Mouse (Mus musculus) heart, embryonic 16.5 days (tissue): ENCODE data around the gene Rbp1. TPM values are rescaled to one million over a fixed set of nuclear protein-coding genes. Genes with fewer than 3 reads are reported as not detected.

Experiments
- ATAC-seq: fragments of 200-750 bp; cut with Nextera tagmentation; replicated peaks from 2 replicates; pipeline ENCODE4 v1.8.0; 2017; ENCODE audit warnings: moderate number of reproducible peaks; ENCODE audit not compliant: insufficient read depth, low FRiP score; ENCODE audit errors: extremely low read depth
- H3K27ac ChIP-seq: fragments of 300-500 bp; sonication (generic); 2 replicates; pipeline ENCODE4 v1.5.1; 2014; ENCODE audit warnings: mild to moderate bottlenecking, low read length, control low read depth, moderate library complexity
- H3K27me3 ChIP-seq: fragments of 300-500 bp; sonication (generic); 2 replicates; pipeline ENCODE4 v1.6.1; 2014; ENCODE audit warnings: low read length, mixed read lengths; ENCODE audit not compliant: control insufficient read depth, insufficient read depth
- H3K36me3 ChIP-seq: fragments of 300-500 bp; sonication (generic); 2 replicates; pipeline ENCODE4 v1.6.1; 2014; ENCODE audit not compliant: control insufficient read depth, insufficient read depth
- H3K4me1 ChIP-seq: fragments of 300-500 bp; sonication (generic); 2 replicates; pipeline ENCODE4 v1.6.1; 2014; ENCODE audit warnings: low read length, mixed read lengths; ENCODE audit not compliant: control insufficient read depth, insufficient read depth
- H3K4me2 ChIP-seq: fragments of 300-500 bp; sonication (generic); 2 replicates; pipeline ENCODE4 v1.6.1; 2014; ENCODE audit warnings: low read depth, mild to moderate bottlenecking, control low read depth, low read length
- H3K4me3 ChIP-seq: fragments of 300-500 bp; sonication (generic); 2 replicates; pipeline ENCODE4 v1.5.1; 2014; ENCODE audit warnings: mild to moderate bottlenecking, control low read depth, low read length
- H3K9ac ChIP-seq: fragments of 300-500 bp; sonication (generic); 2 replicates; pipeline ENCODE4 v1.6.1; 2014; ENCODE audit warnings: low read length, control low read depth
- H3K9me3 ChIP-seq: fragments of 300-500 bp; sonication (generic); replicated peaks from 2 replicates; pipeline ENCODE4 v1.6.1; 2016; ENCODE audit warnings: low read length; ENCODE audit not compliant: control insufficient read depth
- WGBS: fragments of 180-500 bp; shearing (Covaris S2); extraction: QIAGEN DNeasy Blood & Tissue Kit; methylation state at CpG from one replicate; pipeline ENCODE4 v1.1.7; 2014; 5-methylcytosine and 5-hydroxymethylcytosine counted together
- polyA plus RNA-seq: library from polyadenylated mRNA; unstranded; fragments of >200 nt; fragmentation: Nextera tagmentation; extraction: Ambion mirVana; gene quantifications from 2 replicates; pipeline ENCODE4 v1.2.1, GENCODE M21; 2015

Gene Rbp1
- polyA plus RNA-seq, 1 experiment from 2014 or later = 40.9 TPM

- H3K9me3 ChIP-seq = no peaks in the 10 kb centered on the region
- H3K27ac ChIP-seq = peak overlapping the region; percentile 48; the same call in 1 of the 2 replicates
- no peak for ATAC-seq
- WGBS = 46% methylated on average over 3 of the region's 3 CpGs
- no peak overlapping the region for H3K9ac ChIP-seq
- H3K4me2 ChIP-seq = no peak overlapping the region
- peaks cover 11% of the 10 kb centered on the region for H3K4me1 ChIP-seq
- H3K36me3 ChIP-seq = no peaks in the 10 kb centered on the region
- no peaks in the 10 kb centered on the region; the same call in 1 of the 2 replicates for H3K27me3 ChIP-seq
- H3K4me3 ChIP-seq = no peak overlapping the region
These were observed 7.8 kb downstream of the Rbp1 start for GRCm38 (mm10) chr9:98430528-98430927.

GRCm38 (mm10) chr9:98433021-98433420, 10.3 kb downstream of the Rbp1 start:
- Histone ChIP-seq H3K4me3 (no peak overlapping the region), H3K4me1 (peaks cover 11% of the 10 kb centered on the region), H3K27ac (no peak overlapping the region), H3K9ac (no peak overlapping the region; the same call in 1 of the 2 replicates), H3K27me3 (no peaks in the 10 kb centered on the region), H3K9me3 (no peaks in the 10 kb centered on the region), H3K36me3 (no peaks in the 10 kb centered on the region), H3K4me2 (no peak overlapping the region)
- WGBS = 52% methylated on average over 2 of the region's 2 CpGs
- ATAC-seq = no peak

GRCm38 (mm10) chr9:98433956-98434588, 11.3 kb downstream of the Rbp1 start:
- H3K4me2 ChIP-seq = no peak overlapping the region
- H3K9me3 ChIP-seq = no peaks in the 10 kb centered on the region
- 0 out of 2 replicates have a peak overlapping the region, but pooled peaks have one; percentile 40 for H3K27ac ChIP-seq
- no peaks in the 10 kb centered on the region for H3K27me3 ChIP-seq
- H3K4me3 ChIP-seq = no peak overlapping the region
- ATAC-seq = no peak
- 33% methylated on average over 4 of the region's 4 CpGs for WGBS
- H3K9ac ChIP-seq = no peak overlapping the region
- peaks cover 7% of the 10 kb centered on the region for H3K4me1 ChIP-seq
- H3K36me3 ChIP-seq = no peaks in the 10 kb centered on the region

- WGBS = 71% methylated on average over 4 of the region's 4 CpGs
- no peak overlapping the region for H3K27ac ChIP-seq
- no peaks in the 10 kb centered on the region for H3K36me3 ChIP-seq
- H3K9ac ChIP-seq = no peak overlapping the region
- H3K4me1 ChIP-seq = no peaks in the 10 kb centered on the region
- H3K4me3 ChIP-seq = no peak overlapping the region
- no peak overlapping the region for H3K4me2 ChIP-seq
- H3K9me3 ChIP-seq = no peaks in the 10 kb centered on the region
- ATAC-seq = no peak
- no peaks in the 10 kb centered on the region for H3K27me3 ChIP-seq
These were observed 15.1 kb downstream of the Rbp1 start for GRCm38 (mm10) chr9:98437819-98438218.

- Histone ChIP-seq H3K27ac (no peak overlapping the region), H3K4me1 (no peaks in the 10 kb centered on the region), H3K4me3 (no peak overlapping the region), H3K27me3 (no peaks in the 10 kb centered on the region), H3K4me2 (no peak overlapping the region), H3K9ac (no peak overlapping the region), H3K9me3 (no peaks in the 10 kb centered on the region), H3K36me3 (no peaks in the 10 kb centered on the region)
- WGBS = 63% methylated on average over 3 of the region's 3 CpGs
- ATAC-seq = no peak
These were observed 16.3 kb downstream of the Rbp1 start for GRCm38 (mm10) chr9:98439091-98439490.

GRCm38 (mm10) chr9:98442638-98443037, 19.9 kb downstream of the Rbp1 start:
- 43% methylated on average over 5 of the region's 5 CpGs for whole genome bisulfite sequencing
- ATAC-seq = no peak
- Histone ChIP-seq H3K36me3 (peaks cover 4% of the 10 kb centered on the region; the same call in 1 of the 2 replicates), H3K4me2 (no peak overlapping the region), H3K9me3 (no peaks in the 10 kb centered on the region), H3K27ac (no peak overlapping the region), H3K27me3 (no peaks in the 10 kb centered on the region), H3K4me3 (no peak overlapping the region), H3K4me1 (no peaks in the 10 kb centered on the region), H3K9ac (no peak overlapping the region)

GRCm38 (mm10) chr9:98445359-98446149, 22.8 kb downstream of the Rbp1 start:
- ATAC-seq = no peak
- Histone ChIP-seq H3K9ac (no peak overlapping the region), H3K9me3 (no peaks in the 10 kb centered on the region), H3K4me3 (no peak overlapping the region), H3K4me1 (no peaks in the 10 kb centered on the region), H3K36me3 (peaks cover 4% of the 10 kb centered on the region; the same call in 1 of the 2 replicates), H3K4me2 (no peak overlapping the region), H3K27ac (no peak overlapping the region), H3K27me3 (no peaks in the 10 kb centered on the region)
- WGBS = 70% methylated on average over 9 of the region's 9 CpGs

GRCm38 (mm10) chr9:98450976-98451375, 28.2 kb downstream of the Rbp1 start:
- H3K4me2 ChIP-seq = no peak overlapping the region
- no peak overlapping the region for H3K27ac ChIP-seq
- no peak overlapping the region for H3K4me3 ChIP-seq

GRCm38 (mm10) chr9:98466709-98467108, 43.9 kb downstream of the Rbp1 start:
- H3K4me2 ChIP-seq = no peak overlapping the region
- H3K36me3 ChIP-seq = no peaks in the 10 kb centered on the region
- no peaks in the 10 kb centered on the region for H3K9me3 ChIP-seq
- WGBS = 52% methylated on average over 2 of the region's 2 CpGs
- no peak overlapping the region for H3K9ac ChIP-seq
- no peaks in the 10 kb centered on the region for H3K4me1 ChIP-seq
- no peaks in the 10 kb centered on the region for H3K27me3 ChIP-seq
- no peak overlapping the region for H3K4me3 ChIP-seq
- no peak overlapping the region for H3K27ac ChIP-seq
- ATAC-seq = no peak

More at GRCm38 (mm10) chr9:98450976-98451375, 28.2 kb downstream of the Rbp1 start:
- peaks cover 2% of the 10 kb centered on the region; the same call in 1 of the 2 replicates for H3K9me3 ChIP-seq
- no peak overlapping the region for H3K9ac ChIP-seq
- H3K27me3 ChIP-seq = no peaks in the 10 kb centered on the region
- no peak for ATAC-seq
- H3K4me1 ChIP-seq = no peaks in the 10 kb centered on the region
- WGBS = 72% methylated on average over 1 of the region's 1 CpGs
- H3K36me3 ChIP-seq = no peaks in the 10 kb centered on the region
